Mouse (Mus musculus) stomach, postnatal 0 days (tissue): Measurements from ENCODE around the gene Bcl9l.

Experiments
- CTCF ChIP-seq: IDR thresholded peaks from 2 replicates; pipeline ENCODE4 v1.5.1; 2016; ENCODE audit warnings: antibody characterized with exemption, low read depth, mild to moderate bottlenecking, moderate library complexity
- EP300 ChIP-seq: optimal IDR thresholded peaks from 2 replicates; pipeline ENCODE3; 2016; ENCODE audit warnings: antibody characterized with exemption

DNA sequence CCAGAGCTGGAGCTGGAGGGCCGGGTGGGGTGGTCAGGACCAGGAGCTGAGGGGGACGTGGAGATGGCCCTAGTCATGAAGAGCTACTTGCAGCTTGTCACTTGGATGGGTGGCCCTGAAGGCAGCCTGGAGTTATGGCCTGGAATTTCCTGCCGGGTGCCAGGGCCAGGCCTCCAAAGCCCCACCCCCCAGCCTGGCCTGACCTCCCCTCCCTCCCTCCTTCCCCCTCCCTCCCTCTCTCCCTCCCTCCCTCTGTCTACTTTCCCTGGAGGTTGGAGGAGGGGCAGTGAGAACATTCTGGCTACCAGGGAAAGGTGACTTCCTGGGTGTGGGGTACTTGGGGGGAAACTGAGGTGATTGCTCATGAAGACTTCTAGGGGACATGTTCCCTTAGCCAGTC is 3.7 kb downstream of the Bcl9l start:
- TF ChIP-seq CTCF (no peak), EP300 (no peak)
